Mouse (Mus musculus) kidney, embryonic 16.5 days (tissue): ENCODE measurements at regions not wholly inside any gene's neighbourhood (a gene's known extent, or its start where the extent isn't known, plus 50 kb on each side); places are given as distances from the start of the nearest gene placed in this dataset.

Experiments used
- ATAC-seq: fragments of 200-750 bp; cut with Nextera tagmentation; 2 replicates; pipeline ENCODE4 v1.8.0; 2017; ENCODE audit warnings: moderate TSS enrichment; ENCODE audit not compliant: low FRiP score, low TSS enrichment
- H3K27ac ChIP-seq: fragments of 300-500 bp; sonication (generic); 2 replicates; pipeline ENCODE4 v1.5.1; 2014; ENCODE audit warnings: low read length
- H3K27me3 ChIP-seq: fragments of 300-500 bp; sonication (generic); 2 replicates; pipeline ENCODE4 v1.6.1; 2014; ENCODE audit warnings: low read length, control low read depth, mixed read lengths; ENCODE audit not compliant: insufficient read depth
- H3K36me3 ChIP-seq: fragments of 300-500 bp; sonication (generic); 2 replicates; pipeline ENCODE4 v1.6.1; 2014; ENCODE audit warnings: low read length, control low read depth, mixed read lengths; ENCODE audit not compliant: insufficient read depth
- H3K4me1 ChIP-seq: fragments of 300-500 bp; sonication (generic); 2 replicates; pipeline ENCODE4 v1.6.1; 2014; ENCODE audit warnings: low read length, control low read depth, mixed read lengths; ENCODE audit not compliant: insufficient read depth
- H3K4me2 ChIP-seq: fragments of 300-500 bp; sonication (generic); replicated peaks from 2 replicates; pipeline ENCODE4 v1.6.1; 2014; ENCODE audit warnings: low read depth, low read length
- H3K4me3 ChIP-seq: fragments of 300-500 bp; sonication (generic); 2 replicates; pipeline ENCODE4 v1.5.1; 2014; ENCODE audit warnings: mild to moderate bottlenecking, low read length
- H3K9ac ChIP-seq: fragments of 300-500 bp; sonication (generic); replicated peaks from 2 replicates; pipeline ENCODE4 v1.6.1; 2014; ENCODE audit warnings: low read length
- H3K9me3 ChIP-seq: fragments of 300-500 bp; sonication (generic); 2 replicates; pipeline ENCODE4 v1.6.1; 2016; ENCODE audit warnings: low read length, control low read depth
- WGBS: fragments of 180-500 bp; shearing (Covaris S2); extraction: QIAGEN DNeasy Blood & Tissue Kit; methylation state at CpG from one replicate; pipeline ENCODE4 v1.1.7; 2014; 5-methylcytosine and 5-hydroxymethylcytosine counted together

DNA sequence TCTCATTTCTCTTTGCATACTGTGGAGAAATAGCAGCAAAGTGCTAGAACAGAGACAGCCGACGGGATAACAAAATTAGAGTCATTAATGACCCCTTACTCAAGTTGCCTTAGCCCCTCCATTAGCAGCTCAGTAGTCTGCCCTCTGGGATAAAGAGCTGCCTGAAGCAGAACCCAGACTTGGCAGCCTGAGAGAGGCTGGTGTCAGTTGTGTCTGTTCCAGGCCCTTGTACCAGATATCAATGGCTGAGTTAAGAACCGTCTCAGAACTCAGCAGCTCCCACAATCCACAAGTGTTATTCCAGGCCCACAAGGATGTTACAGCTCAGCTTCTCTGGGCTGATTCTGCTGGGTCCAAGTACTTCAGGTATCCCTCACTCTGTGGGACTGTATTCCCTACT, 109.6 kb upstream of the Topaz1 start:
- H3K9me3 ChIP-seq: no peaks in the 10 kb centered on the region
- H3K4me1 ChIP-seq: peaks cover 3% of the 10 kb centered on the region; the same call in 1 of the 2 replicates
- ATAC-seq: no peak
- H3K9ac ChIP-seq: no peak overlapping the region
- H3K4me3 ChIP-seq: no peak overlapping the region
- 30% methylated on average over 3 of the region's 3 CpGs for WGBS
- H3K4me2 ChIP-seq: no peak overlapping the region
- peaks cover 2% of the 10 kb centered on the region for H3K27me3 ChIP-seq
- H3K36me3 ChIP-seq: no peaks in the 10 kb centered on the region
- H3K27ac ChIP-seq: no peak overlapping the region

DNA sequence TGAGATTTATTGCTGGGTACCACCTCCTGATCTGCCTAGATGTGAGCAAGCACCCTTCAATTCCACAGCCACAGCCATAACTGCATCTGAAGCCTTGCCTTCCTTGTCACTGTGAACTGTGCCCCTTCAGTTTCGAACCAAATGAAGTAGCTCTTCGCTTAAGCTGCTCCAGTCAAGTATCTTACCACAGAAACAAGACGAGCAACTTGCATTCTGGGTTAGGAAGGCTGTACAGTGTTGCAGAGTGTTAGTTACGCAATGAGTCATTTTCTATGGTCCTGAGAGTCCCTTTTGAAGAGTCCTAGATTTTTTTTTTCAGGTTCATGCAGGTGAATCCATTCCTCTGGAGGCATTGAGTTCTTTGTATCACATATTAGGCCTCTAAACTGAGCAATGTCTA, 107.9 kb upstream of the Topaz1 start:
- Histone ChIP-seq H3K4me2 (no peak overlapping the region), H3K27me3 (peaks cover 14% of the 10 kb centered on the region), H3K27ac (no peak overlapping the region), H3K9ac (no peak overlapping the region), H3K4me3 (no peak overlapping the region), H3K4me1 (peaks cover 3% of the 10 kb centered on the region; the same call in 1 of the 2 replicates), H3K9me3 (no peaks in the 10 kb centered on the region), H3K36me3 (no peaks in the 10 kb centered on the region)
- WGBS: 82% methylated on average over 4 of the region's 4 CpGs
- no peak for ATAC-seq

DNA sequence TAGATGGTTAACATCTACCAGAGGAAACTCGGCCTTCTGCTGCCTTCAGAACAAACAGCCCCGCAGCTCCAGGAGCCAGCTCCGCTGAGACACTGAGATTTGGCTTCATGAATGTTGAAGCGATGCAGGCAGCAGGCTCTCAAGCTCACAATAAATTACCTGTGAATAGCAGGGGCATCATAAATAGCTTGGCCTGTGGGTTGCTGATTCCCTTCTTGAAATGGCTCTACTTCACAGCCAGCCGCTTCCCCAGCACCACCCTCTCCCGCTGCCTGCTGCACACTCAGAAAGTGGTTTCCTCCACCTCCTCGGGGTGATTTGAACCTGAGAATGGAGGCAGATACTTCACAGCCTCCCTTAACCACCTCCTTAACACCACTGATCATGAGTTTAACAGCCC, 104.2 kb upstream of the Topaz1 start:
- H3K27me3 ChIP-seq: peaks cover 14% of the 10 kb centered on the region
- no peak overlapping the region for H3K4me2 ChIP-seq
- no peak overlapping the region for H3K9ac ChIP-seq
- H3K9me3 ChIP-seq: no peaks in the 10 kb centered on the region
- ATAC-seq: no peak
- H3K4me1 ChIP-seq: no peaks in the 10 kb centered on the region
- H3K27ac ChIP-seq: no peak overlapping the region
- no peak overlapping the region for H3K4me3 ChIP-seq
- 21% methylated on average over 7 of the region's 7 CpGs for WGBS
- no peaks in the 10 kb centered on the region for H3K36me3 ChIP-seq

DNA sequence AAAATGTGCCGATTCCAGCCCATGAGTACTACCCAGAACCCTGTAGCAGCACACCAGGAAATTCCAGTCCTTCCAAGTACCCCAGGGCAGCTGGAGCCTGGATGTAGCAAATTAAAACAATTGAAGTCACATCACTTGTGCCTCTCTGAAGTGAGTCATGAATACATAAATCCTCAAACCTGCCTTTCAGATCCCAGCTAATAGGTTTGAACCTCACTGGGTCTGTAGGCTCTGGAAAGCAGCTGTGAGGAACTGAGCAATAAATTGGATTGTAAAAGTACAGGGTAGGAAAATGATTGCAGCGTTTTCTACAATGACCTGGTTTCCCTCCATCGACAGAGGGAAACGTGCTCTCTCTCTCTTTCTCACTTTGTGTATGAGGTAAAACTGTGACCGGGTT, 101.6 kb upstream of the Topaz1 start:
- Histone ChIP-seq H3K36me3 (no peaks in the 10 kb centered on the region), H3K9ac (no peak overlapping the region), H3K27me3 (peaks cover 14% of the 10 kb centered on the region), H3K4me3 (no peak overlapping the region), H3K4me2 (no peak overlapping the region), H3K27ac (no peak overlapping the region), H3K4me1 (no peaks in the 10 kb centered on the region), H3K9me3 (no peaks in the 10 kb centered on the region)
- WGBS: 37% methylated on average over 5 of the region's 5 CpGs
- ATAC-seq: no peak

DNA sequence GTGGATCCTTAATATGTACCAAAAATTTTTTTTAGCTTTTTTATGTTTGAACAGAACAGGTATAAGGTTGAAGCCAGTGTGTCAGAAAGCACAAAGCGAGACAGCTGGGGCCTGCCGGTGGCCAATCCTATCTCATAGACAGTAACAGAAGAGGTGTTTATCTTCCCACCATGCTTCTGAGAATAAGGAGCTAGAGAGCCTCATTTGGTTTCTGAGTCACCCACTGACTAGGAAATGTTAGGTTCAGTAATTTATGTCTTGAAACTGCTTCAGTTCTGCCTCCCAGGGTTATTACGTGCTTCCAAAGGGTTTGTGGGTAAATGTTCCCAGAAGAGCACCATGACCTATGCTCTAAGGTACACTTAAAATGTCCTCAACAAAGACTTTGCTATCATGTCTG, 96.3 kb upstream of the Topaz1 start:
- ATAC-seq: no peak
- H3K9ac ChIP-seq: no peak overlapping the region
- no peak overlapping the region for H3K27ac ChIP-seq
- no peaks in the 10 kb centered on the region for H3K27me3 ChIP-seq
- H3K4me1 ChIP-seq: no peaks in the 10 kb centered on the region
- 63% methylated on average over 3 of the region's 3 CpGs for WGBS
- H3K36me3 ChIP-seq: no peaks in the 10 kb centered on the region
- no peak overlapping the region for H3K4me2 ChIP-seq
- no peaks in the 10 kb centered on the region for H3K9me3 ChIP-seq
- no peak overlapping the region for H3K4me3 ChIP-seq

GRCm38 (mm10) chr9:122655583-122655982, 91.6 kb upstream of the Topaz1 start:
- ATAC-seq: no peak
- Histone ChIP-seq H3K4me2 (no peak overlapping the region), H3K27me3 (no peaks in the 10 kb centered on the region), H3K4me1 (no peaks in the 10 kb centered on the region), H3K36me3 (no peaks in the 10 kb centered on the region), H3K4me3 (no peak overlapping the region), H3K9ac (no peak overlapping the region), H3K9me3 (no peaks in the 10 kb centered on the region), H3K27ac (no peak overlapping the region)
- 37% methylated on average over 17 of the region's 17 CpGs for WGBS

DNA sequence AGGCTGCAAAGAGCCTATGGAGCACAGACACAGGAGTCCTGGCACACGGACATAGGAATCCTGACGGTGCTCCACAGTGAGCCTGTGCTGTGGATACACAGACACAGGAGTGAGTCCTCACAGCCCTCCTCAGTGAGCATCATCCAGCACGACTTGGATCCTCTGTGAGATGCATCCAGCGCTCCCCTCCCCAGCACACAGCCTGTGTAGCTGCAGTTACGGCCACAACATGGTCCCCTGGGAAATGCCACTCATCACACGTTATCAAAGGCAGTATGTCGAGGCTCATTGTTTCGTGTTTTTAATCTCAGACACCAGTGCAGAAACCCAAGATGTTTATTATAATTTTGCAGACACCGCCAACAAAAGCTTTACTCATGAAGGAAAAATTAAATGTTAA, 87.1 kb upstream of the Topaz1 start:
- Histone ChIP-seq H3K4me3 (no peak overlapping the region), H3K4me1 (no peaks in the 10 kb centered on the region), H3K36me3 (no peaks in the 10 kb centered on the region), H3K27ac (no peak overlapping the region), H3K9ac (no peak overlapping the region), H3K27me3 (no peaks in the 10 kb centered on the region), H3K9me3 (no peaks in the 10 kb centered on the region), H3K4me2 (no peak overlapping the region)
- ATAC-seq: no peak
- 64% methylated on average over 9 of the region's 9 CpGs for WGBS

- 33% methylated on average over 3 of the region's 5 CpGs for WGBS
- Histone ChIP-seq H3K9ac (no peak overlapping the region), H3K27me3 (no peaks in the 10 kb centered on the region), H3K36me3 (no peaks in the 10 kb centered on the region), H3K4me1 (no peaks in the 10 kb centered on the region), H3K4me2 (no peak overlapping the region), H3K27ac (no peak overlapping the region), H3K4me3 (no peak overlapping the region), H3K9me3 (no peaks in the 10 kb centered on the region)
- no peak for ATAC-seq
These were observed 80.0 kb upstream of the Topaz1 start for GRCm38 (mm10) chr9:122666978-122667645.

GRCm38 (mm10) chr9:122667646-122667981, 79.5 kb upstream of the Topaz1 start:
- H3K27ac ChIP-seq: no peak overlapping the region
- H3K4me3 ChIP-seq: no peak overlapping the region
- H3K36me3 ChIP-seq: no peaks in the 10 kb centered on the region
- no peaks in the 10 kb centered on the region for H3K27me3 ChIP-seq
- 48% methylated on average over 3 of the region's 3 CpGs for WGBS
- no peaks in the 10 kb centered on the region for H3K9me3 ChIP-seq
- H3K9ac ChIP-seq: no peak overlapping the region
- no peak for ATAC-seq
- no peaks in the 10 kb centered on the region for H3K4me1 ChIP-seq
- no peak overlapping the region for H3K4me2 ChIP-seq

- Histone ChIP-seq H3K9me3 (no peaks in the 10 kb centered on the region), H3K36me3 (no peaks in the 10 kb centered on the region), H3K4me1 (no peaks in the 10 kb centered on the region), H3K27me3 (no peaks in the 10 kb centered on the region), H3K9ac (no peak overlapping the region), H3K4me3 (no peak overlapping the region), H3K4me2 (no peak overlapping the region), H3K27ac (no peak overlapping the region)
- ATAC-seq: no peak
- 85% methylated on average over 3 of the region's 3 CpGs for WGBS
These were observed 73.4 kb upstream of the Topaz1 start for GRCm38 (mm10) chr9:122673777-122674176.
